ENCODE assay signal across 8 mouse cellular contexts in the genomic region with DNA sequence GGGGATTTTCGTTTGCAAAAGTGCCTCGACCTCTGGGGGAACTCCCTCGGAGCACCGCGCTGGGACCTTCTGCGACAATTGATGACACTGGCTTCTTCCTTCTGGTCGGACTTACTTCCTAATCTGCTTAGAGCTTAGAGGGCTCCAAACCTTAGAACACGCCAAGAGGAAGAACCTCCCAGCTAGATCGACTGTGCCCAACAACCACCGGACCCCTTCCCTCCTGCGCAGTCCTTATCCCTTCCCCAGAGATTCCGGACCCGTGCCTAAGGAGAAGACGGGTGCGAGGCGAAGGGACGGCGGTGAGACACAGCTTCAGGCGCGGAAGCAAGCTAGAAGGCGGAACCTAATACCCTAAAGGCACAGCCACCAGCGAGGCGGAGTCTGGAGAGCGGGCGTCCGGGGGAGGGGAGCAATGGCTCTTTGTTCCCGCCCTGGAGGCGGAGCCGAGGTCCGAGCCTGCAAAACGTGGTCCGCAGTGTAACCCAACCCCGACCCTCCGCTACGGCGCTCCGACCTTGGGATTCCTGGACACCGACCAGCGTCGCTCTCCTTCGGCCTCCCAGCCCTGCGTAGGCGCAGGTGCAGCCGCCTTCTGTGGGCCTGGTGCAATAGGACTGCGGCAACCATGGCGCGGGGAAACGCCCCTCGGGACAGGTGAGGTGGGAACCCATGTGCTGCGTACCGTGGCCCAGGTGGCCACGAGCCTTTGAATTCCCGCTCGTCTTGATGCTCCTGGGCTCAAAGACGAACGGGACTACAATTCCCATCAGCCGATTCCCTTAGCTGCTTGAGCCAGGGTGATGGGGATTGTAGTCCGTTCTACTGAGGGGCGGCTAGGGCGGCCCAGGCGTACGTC. TPM values are rescaled to one million over a fixed set of nuclear protein-coding genes. Genes with fewer than 3 reads are reported as not detected.
A peak's percentile ranks its signal among the peaks of the same experiment; 100 is the strongest.
DNase-seq lines count a peak whose midpoint lies in the region; ATAC-seq and TF ChIP-seq lines count a peak whose summit lies in the region.

Slc29a2 (plus strand) TSS at position 240 of the 859 bp plus-strand sequence.

- H3K27ac ChIP-seq in cortical plate, adult 2 months (ENCODE audit: insufficient read depth, low read length) = peak within 1 kb of the TSS; percentile 75

- ATAC-seq in activated CD4-positive, CD25-positive, alpha-beta regulatory T cell, adult 4 months = peak; percentile 90
- ATAC-seq in inflammation-experienced regulatory T-cells, adult 6 months = peak; percentile 91
- peak; percentile 96 for ATAC-seq in megakaryocyte progenitor cell, adult 5-6 weeks (replicated peaks; ENCODE audit: poor library complexity)

- DNase-seq in gastrocnemius, postnatal 10 days = peak; percentile 88
- DNase-seq in left cerebral cortex, postnatal 10 days (ENCODE audit: extremely low spot score in 1 of 2, low spot score in 2 of 2) = peak; percentile 85 to 95
- peak; percentile 93 to 94 for DNase-seq in right cerebral cortex, postnatal 10 days (ENCODE audit: low spot score in 2 of 2)
- peak; percentile 94 for DNase-seq in urinary bladder, postnatal 14 days (ENCODE audit: low spot score)

- no peaks in the 10 kb centered on the region for H3K4me1 ChIP-seq in cortical plate, adult 2 months (ENCODE audit: control insufficient read depth, insufficient read depth, low read length)

- peak; percentile 72; the same call in 1 of the 2 replicates for TF ChIP-seq POLR2A in cortical plate, adult 2 months (IDR thresholded peaks at IDR 0.05; ENCODE audit: extremely low read depth, insufficient read depth, low read length)

- TF ChIP-seq CTCF in cortical plate, adult 2 months (IDR thresholded peaks at IDR 0.05; ENCODE audit: extremely low read depth, insufficient read depth, low read length) = no peak

- intact Hi-C loops in left cerebral cortex, postnatal 10 days (cut with DNase I) = no loop called here

- H3K4me3 ChIP-seq in cortical plate, adult 2 months (ENCODE audit: insufficient read depth, low read length) = peak within 1 kb of the TSS; percentile 63

RNA-seq across cellular contexts. Expression of gene Slc29a2, which starts in this region (rescaled TPM):
- polyA plus RNA-seq in activated CD4-positive, CD25-positive, alpha-beta regulatory T cell, adult 4 months (2017; shearing (Covaris generic)) = 1 to 10 TPM in 1 of 2 experiments, under 1 TPM in 1; 0.46 to 2.1 TPM
- 19.8 and 21.5 TPM in 2 replicates for polyA plus RNA-seq in cortical plate, adult 2 months (2012; rRNA removed)
- 1 to 10 TPM; 4.0 to 7.3 TPM for total RNA-seq in gastrocnemius, postnatal 10 days (2021)
- 1 to 10 TPM in 2 of 3 experiments, under 1 TPM in 1; 0.20 to 2.4 (median 1.7) TPM for polyA plus RNA-seq in inflammation-experienced regulatory T-cells, adult 6 months (2017; shearing (Covaris generic))
- total RNA-seq in left cerebral cortex, postnatal 10 days (2021) = 10 to 100 TPM; 22.0 to 24.1 TPM
- total RNA-seq in megakaryocyte progenitor cell, adult 5-6 weeks (2015) = 3.6 and 5.2 TPM in 2 replicates
- total RNA-seq in megakaryocyte progenitor cell, adult 5-6 weeks (2017) = 1.1 and 2.9 TPM in 2 replicates

Comparison
In these comparisons a context has a peak if more than half of its experiments do, and no peak if none do; other contexts are left out.
1. Peak in every context shown above with its lines: DNase-seq, ATAC-seq, H3K4me3 ChIP-seq and H3K27ac ChIP-seq.